Mouse (Mus musculus) bone marrow macrophage, adult 2 months (primary cell): ENCODE data around the gene Olfr765.

Experiments
- CTCF ChIP-seq: IDR thresholded peaks from 2 replicates; pipeline ENCODE4 v1.5.1; 2012; ENCODE audit warnings: low read depth, mild to moderate bottlenecking, low read length, moderate library complexity
- POLR2A ChIP-seq: IDR thresholded peaks from 2 replicates; pipeline ENCODE4 v1.6.1; 2012; ENCODE audit warnings: mild to moderate bottlenecking, low read depth, low read length, borderline replicate concordance

DNA sequence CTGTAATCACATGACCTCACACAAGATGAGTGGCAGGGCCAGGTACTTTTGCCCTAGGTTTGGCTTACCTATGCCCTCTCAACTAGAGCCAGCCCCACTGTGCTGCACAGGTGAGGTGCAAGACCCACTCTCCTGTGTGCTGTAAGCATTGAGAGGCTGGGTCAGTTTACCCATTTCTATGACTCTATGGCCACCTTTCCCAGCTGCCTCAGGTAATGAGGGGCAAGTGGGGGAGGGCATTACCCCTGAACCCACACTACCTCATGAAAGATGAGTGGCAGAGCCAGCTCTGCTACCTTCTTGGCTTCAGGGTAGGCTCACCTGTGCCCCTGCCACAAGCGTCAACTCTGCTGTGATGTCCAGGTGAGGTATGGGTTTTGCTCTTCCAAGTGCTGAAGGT lies 54.0 kb downstream of the Olfr765 start:
- TF ChIP-seq POLR2A (no peak), CTCF (no peak)
